ENCODE assay signal across 9 mouse cellular contexts in the genomic region with DNA sequence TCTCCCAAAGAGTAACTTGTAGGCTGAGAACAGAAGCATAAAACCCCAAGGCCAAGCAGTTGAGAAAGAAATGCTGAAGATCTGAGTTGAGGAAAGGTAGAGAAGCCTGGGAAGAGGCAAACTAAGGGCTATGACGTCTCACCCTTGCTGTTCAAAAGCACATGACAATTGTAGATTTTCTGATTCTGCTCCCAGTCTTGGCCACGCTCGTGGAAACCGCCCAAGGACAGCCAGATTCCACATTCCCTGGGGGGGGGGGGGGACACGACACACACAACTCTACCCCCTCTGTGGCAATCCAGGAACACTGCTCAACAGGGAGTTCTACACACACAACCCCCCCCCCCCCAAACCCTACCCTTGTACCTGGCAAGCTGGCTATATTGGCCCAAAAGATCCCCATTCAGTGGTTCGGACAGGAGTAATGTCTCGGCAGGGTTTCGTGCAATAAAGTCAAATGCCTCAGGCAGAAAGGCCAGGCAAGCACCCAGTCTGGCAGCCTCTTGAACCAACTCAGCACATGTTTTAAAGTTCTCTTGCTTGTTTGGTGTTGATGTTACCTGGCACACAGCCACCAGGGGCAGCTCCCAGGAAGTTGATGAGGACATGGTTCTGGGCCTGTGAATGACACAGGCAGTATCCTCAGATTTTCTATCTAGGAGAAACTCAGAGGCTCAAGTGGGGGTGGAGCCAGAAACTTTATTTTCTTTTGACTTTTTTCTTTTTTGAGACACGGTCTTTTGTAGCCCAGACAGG. TPM values are rescaled to one million over a fixed set of nuclear protein-coding genes. Genes with fewer than 3 reads are reported as not detected.
DNase-seq lines count a peak whose midpoint lies in the region; ATAC-seq lines count a peak whose summit lies in the region.
"Had no signal": no experiment of that assay in that cellular context is flagged by ENCODE, and none has a peak within 500 bp of the region (broad histone marks: within the 10 kb centered on the region; RNA-seq: fewer than 3 reads in every experiment).

No protein-coding gene starts in this region.

- H3K4me2 ChIP-seq in embryonic facial prominence, embryonic 14.5 days (ENCODE audit: low read depth, low read length), result no peak overlapping the region
- peak overlapping the region; percentile 61 for H3K4me2 ChIP-seq in kidney, embryonic 14.5 days (replicated peaks; ENCODE audit: low read depth, low read length)
- H3K4me2 ChIP-seq in forebrain, embryonic 12.5 days, result no peak overlapping the region; the same call in 1 of the 2 replicates

- H3K4me3 ChIP-seq in embryonic facial prominence, embryonic 14.5 days (ENCODE audit: low read depth, low read length), result no peak overlapping the region
- H3K4me3 ChIP-seq in kidney, embryonic 14.5 days (ENCODE audit: low read length), result peak overlapping the region; percentile 91
- no peak overlapping the region for H3K4me3 ChIP-seq in forebrain, embryonic 12.5 days (replicated peaks)

- DNase-seq in embryo, embryonic 10.5 days (ENCODE audit: low spot score), result peak; percentile 24
- DNase-seq in embryo, embryonic 10 days (ENCODE audit: low spot score), result no peak
- peak; percentile 26 for DNase-seq in CD4-positive helper T cell, adult 2 months (ENCODE audit: low read depth, low spot score)
- peak; percentile 33 for DNase-seq in embryonic facial prominence, embryonic 14.5 days (ENCODE audit: low spot score)
- DNase-seq in lung, postnatal 36 days, result peak; percentile 77
- no peak for DNase-seq in layer of hippocampus, postnatal 36 days

- peaks cover 44% of the 10 kb centered on the region for H3K36me3 ChIP-seq in embryonic facial prominence, embryonic 14.5 days (ENCODE audit: control insufficient read depth, insufficient read depth, low read length)
- H3K36me3 ChIP-seq in kidney, embryonic 14.5 days (ENCODE audit: control insufficient read depth, insufficient read depth, low read length), result peaks cover 38% of the 10 kb centered on the region
- H3K36me3 ChIP-seq in forebrain, embryonic 12.5 days (replicated peaks), result peaks cover 47% of the 10 kb centered on the region

- H3K27me3 ChIP-seq in embryonic facial prominence, embryonic 14.5 days (replicated peaks; ENCODE audit: control insufficient read depth, insufficient read depth, low read length), result no peaks in the 10 kb centered on the region
- no peaks in the 10 kb centered on the region for H3K27me3 ChIP-seq in kidney, embryonic 14.5 days (ENCODE audit: control insufficient read depth, insufficient read depth, low read length)
- H3K27me3 ChIP-seq in forebrain, embryonic 12.5 days, result no peaks in the 10 kb centered on the region

- no peak overlapping the region for H3K27ac ChIP-seq in embryonic facial prominence, embryonic 14.5 days (replicated peaks; ENCODE audit: low read depth, low read length)
- H3K27ac ChIP-seq in kidney, embryonic 14.5 days (ENCODE audit: low read depth, low read length), result no peak overlapping the region
- no peak overlapping the region for H3K27ac ChIP-seq in forebrain, embryonic 12.5 days

- 79% methylated on average over 9 of the region's 9 CpGs for WGBS in embryonic facial prominence, embryonic 14.5 days
- 81% methylated on average over 9 of the region's 9 CpGs for WGBS in kidney, embryonic 14.5 days
- 82% methylated on average over 9 of the region's 9 CpGs for WGBS in forebrain, embryonic 12.5 days

- H3K9ac ChIP-seq in embryonic facial prominence, embryonic 14.5 days (ENCODE audit: low read depth, low read length), result no peak overlapping the region
- peak overlapping the region; percentile 84; the same call in 1 of the 2 replicates for H3K9ac ChIP-seq in kidney, embryonic 14.5 days (ENCODE audit: low read depth, low read length)
- H3K9ac ChIP-seq in forebrain, embryonic 12.5 days, result no peak overlapping the region

- no peaks in the 10 kb centered on the region for H3K9me3 ChIP-seq in embryonic facial prominence, embryonic 14.5 days (ENCODE audit: control insufficient read depth, low read length)
- H3K9me3 ChIP-seq in kidney, embryonic 14.5 days (ENCODE audit: control insufficient read depth, low read length), result peaks cover 6% of the 10 kb centered on the region; the same call in 1 of the 2 replicates
- no peaks in the 10 kb centered on the region for H3K9me3 ChIP-seq in forebrain, embryonic 12.5 days
- H3K9me3 ChIP-seq: G1E had no signal

- ATAC-seq in embryonic facial prominence, embryonic 14.5 days (ENCODE audit: low read depth), result no peak
- ATAC-seq in kidney, embryonic 14.5 days (ENCODE audit: low FRiP score, low TSS enrichment), result no peak
- ATAC-seq in forebrain, embryonic 12.5 days (ENCODE audit: low FRiP score), result no peak

- 0 out of 2 replicates have a peak, but pooled peaks cover 4% of the 10 kb centered on the region for H3K4me1 ChIP-seq in embryonic facial prominence, embryonic 14.5 days (ENCODE audit: control insufficient read depth, insufficient read depth, low read length)
- peaks cover 16% of the 10 kb centered on the region; the same call in 1 of the 2 replicates for H3K4me1 ChIP-seq in kidney, embryonic 14.5 days (ENCODE audit: control insufficient read depth, insufficient read depth, low read length)
- peaks cover 29% of the 10 kb centered on the region for H3K4me1 ChIP-seq in forebrain, embryonic 12.5 days

RNA-seq across cellular contexts. Expression of a gene that starts 1.3 kb away (rescaled TPM):
- 28.8 and 29.7 TPM in 2 replicates for polyA plus RNA-seq in embryonic facial prominence, embryonic 14.5 days (2014; fragmentation: Nextera tagmentation; extraction: Ambion mirVana)
- 33.7 and 34.5 TPM in 2 replicates for polyA plus RNA-seq in kidney, embryonic 14.5 days (2014; fragmentation: Nextera tagmentation; extraction: Ambion mirVana)
- total RNA-seq in layer of hippocampus, postnatal 36 days (2021), result 10 to 100 TPM; 45.9 to 49.5 TPM
- polyA plus RNA-seq in forebrain, embryonic 12.5 days (2016; fragmentation: Nextera tagmentation; extraction: Ambion mirVana), result 46.4 and 48.7 TPM in 2 replicates

RNA-seq across cellular contexts. Expression of a gene that starts 1.4 kb away (rescaled TPM):
- polyA plus RNA-seq in embryonic facial prominence, embryonic 14.5 days (2014; fragmentation: Nextera tagmentation; extraction: Ambion mirVana), result 49.1 and 49.5 TPM in 2 replicates
- 53.7 and 103 TPM in 2 replicates for polyA plus RNA-seq in kidney, embryonic 14.5 days (2014; fragmentation: Nextera tagmentation; extraction: Ambion mirVana)
- total RNA-seq in layer of hippocampus, postnatal 36 days (2021), result 100 to 1,000 TPM; 160 to 166 TPM
- polyA plus RNA-seq in forebrain, embryonic 12.5 days (2016; fragmentation: Nextera tagmentation; extraction: Ambion mirVana), result 167 and 178 TPM in 2 replicates

RNA-seq across cellular contexts. Expression of a gene that starts 15.2 kb away (rescaled TPM):
- 46.0 and 52.1 TPM in 2 replicates for polyA plus RNA-seq in embryonic facial prominence, embryonic 14.5 days (2014; fragmentation: Nextera tagmentation; extraction: Ambion mirVana)
- polyA plus RNA-seq in kidney, embryonic 14.5 days (2014; fragmentation: Nextera tagmentation; extraction: Ambion mirVana), result 38.8 and 47.1 TPM in 2 replicates
- 10 to 100 TPM; 36.5 to 41.3 TPM for total RNA-seq in layer of hippocampus, postnatal 36 days (2021)
- polyA plus RNA-seq in forebrain, embryonic 12.5 days (2016; fragmentation: Nextera tagmentation; extraction: Ambion mirVana), result 48.5 and 51.0 TPM in 2 replicates

RNA-seq across cellular contexts. Expression of a gene that starts 16.5 kb away (rescaled TPM):
- polyA plus RNA-seq in embryonic facial prominence, embryonic 14.5 days (2014; fragmentation: Nextera tagmentation; extraction: Ambion mirVana), result 2.2 and 3.0 TPM in 2 replicates
- polyA plus RNA-seq in kidney, embryonic 14.5 days (2014; fragmentation: Nextera tagmentation; extraction: Ambion mirVana), result 2.2 and 2.4 TPM in 2 replicates
- 1 to 10 TPM; 4.1 to 4.7 TPM for total RNA-seq in layer of hippocampus, postnatal 36 days (2021)
- polyA plus RNA-seq in forebrain, embryonic 12.5 days (2016; fragmentation: Nextera tagmentation; extraction: Ambion mirVana), result 2.5 and 2.6 TPM in 2 replicates

RNA-seq across cellular contexts. Expression of a gene that starts 25.8 kb away (rescaled TPM):
- polyA plus RNA-seq in embryonic facial prominence, embryonic 14.5 days (2014; fragmentation: Nextera tagmentation; extraction: Ambion mirVana), result 7.7 and 10.7 TPM in 2 replicates
- 1.0 and 2.6 TPM in 2 replicates for polyA plus RNA-seq in kidney, embryonic 14.5 days (2014; fragmentation: Nextera tagmentation; extraction: Ambion mirVana)
- total RNA-seq in layer of hippocampus, postnatal 36 days (2021), result 1 to 10 TPM; 3.6 to 4.7 TPM
- 1.0 and 1.1 TPM in 2 replicates for polyA plus RNA-seq in forebrain, embryonic 12.5 days (2016; fragmentation: Nextera tagmentation; extraction: Ambion mirVana)
- total RNA-seq: G1E had no signal

Comparison
In these comparisons a context has a peak if more than half of its experiments do, and no peak if none do; other contexts are left out.
1. DNase-seq: peak in embryo, embryonic 10.5 days (single experiment), CD4-positive helper T cell, adult 2 months (single experiment), embryonic facial prominence, embryonic 14.5 days (single experiment) and lung, postnatal 36 days (single experiment); none in embryo, embryonic 10 days (single experiment) and layer of hippocampus, postnatal 36 days (0 of 2).